Mouse (Mus musculus) ES-Bruce4 (cell line): ENCODE measurements at regions not wholly inside any gene's neighbourhood (a gene's known extent, or its start where the extent isn't known, plus 50 kb on each side); places are given as distances from the start of the nearest gene placed in this dataset.

Source experiments
- EP300 ChIP-seq: IDR thresholded peaks from 2 replicates; pipeline ENCODE4 v1.6.1; 2011; ENCODE audit warnings: low read depth, low read length; ENCODE audit not compliant: insufficient read depth
- POLR2A ChIP-seq: IDR thresholded peaks from one replicate; pipeline ENCODE4 v1.8.1; 2011; ENCODE audit warnings: low read length; ENCODE audit not compliant: insufficient read depth

DNA sequence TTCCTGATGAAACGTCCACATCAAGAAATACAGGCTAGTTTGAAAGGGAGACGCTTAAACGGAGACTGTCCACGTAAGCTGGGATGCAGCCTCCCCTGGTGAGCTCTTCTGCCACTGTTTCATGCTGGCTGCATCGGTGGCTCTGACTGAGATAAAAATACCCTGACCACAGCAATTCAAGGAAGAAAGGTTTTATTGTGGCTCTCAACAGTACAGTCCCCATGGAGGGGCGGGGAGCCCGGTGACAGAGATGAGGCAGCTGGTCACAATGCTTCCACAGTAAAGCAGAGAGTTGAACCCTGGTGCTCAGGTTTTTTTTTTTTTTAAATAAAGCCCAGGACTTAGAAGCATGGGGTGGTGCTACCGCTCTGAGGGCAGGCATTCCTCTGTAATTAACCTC, 622.7 kb upstream of the Fam19a5 start:
- TF ChIP-seq POLR2A (no peak), EP300 (no peak)
